Mouse (Mus musculus): ENCODE measurements around the gene Crygb.
"Not testable (repeated sequence)": the region's sequence is repeated elsewhere in the genome, so short reads cannot be mapped to it uniquely, and the experiment has no call there.

Gene Crygb

GRCm38 (mm10) chr1:65067842-65068241 lies 14.2 kb downstream of the Crygb start:
- DNase-seq (ENCODE audit: low spot score in 2 of 2): no peak

- DNase-seq (ENCODE audit: low spot score in 2 of 2): no peak
Observed at GRCm38 (mm10) chr1:65064201-65064600, 17.9 kb downstream of the Crygb start.

- no peak for DNase-seq (ENCODE audit: low spot score in 2 of 2)
Observed at GRCm38 (mm10) chr1:65063352-65063751, 18.7 kb downstream of the Crygb start, which contains the start of gene Crygd. Gene Crygd, minus strand, starts transcription at chr1:65063452.

GRCm38 (mm10) chr1:65052140-65052539 lies 29.9 kb downstream of the Crygb start:
- no peak for DNase-seq (ENCODE audit: low spot score in 2 of 2)

- DNase-seq (ENCODE audit: low spot score in 2 of 2): no peak
Observed at GRCm38 (mm10) chr1:65051696-65052095, 30.4 kb downstream of the Crygb start.

GRCm38 (mm10) chr1:65050952-65051351 lies 31.1 kb downstream of the Crygb start, which contains the start of gene Cryge:
Gene Cryge, minus strand, starts transcription at chr1:65051149.
- not testable (repeated sequence) for DNase-seq (ENCODE audit: low spot score in 2 of 2)

- no peak for DNase-seq (ENCODE audit: low spot score in 2 of 2)
Observed at GRCm38 (mm10) chr1:65048781-65049180, 33.3 kb downstream of the Crygb start.

- DNase-seq (ENCODE audit: low spot score in 2 of 2): no peak
Observed at GRCm38 (mm10) chr1:65046401-65047109, 35.5 kb downstream of the Crygb start.

- DNase-seq (ENCODE audit: low spot score in 2 of 2): no peak
Observed at GRCm38 (mm10) chr1:65043433-65043832, 38.7 kb downstream of the Crygb start.

GRCm38 (mm10) chr1:65041837-65042236 lies 40.3 kb downstream of the Crygb start:
- DNase-seq (ENCODE audit: low spot score in 2 of 2): no peak

GRCm38 (mm10) chr1:65040806-65041205 lies 41.3 kb downstream of the Crygb start:
- no peak for DNase-seq (ENCODE audit: low spot score in 2 of 2)

GRCm38 (mm10) chr1:65039679-65040078 lies 42.4 kb downstream of the Crygb start:
- DNase-seq (ENCODE audit: low spot score in 2 of 2): no peak

- DNase-seq (ENCODE audit: low spot score in 2 of 2): no peak
Observed at GRCm38 (mm10) chr1:65037542-65037941, 44.5 kb downstream of the Crygb start.

- no peak for DNase-seq (ENCODE audit: low spot score in 2 of 2)
Observed at GRCm38 (mm10) chr1:65035513-65035912, 46.6 kb downstream of the Crygb start.

GRCm38 (mm10) chr1:65032641-65033040 lies 49.4 kb downstream of the Crygb start, which contains the start of gene Akr1cl:
Gene Akr1cl, minus strand, starts transcription at chr1:65032759.
- DNase-seq (ENCODE audit: low spot score in 2 of 2): no peak

Data from spleen, postnatal 14 days (tissue).